Mouse (Mus musculus): Measurements from ENCODE around the gene Gm28372.
"Not testable (repeated sequence)": the region's sequence is repeated elsewhere in the genome, so short reads cannot be mapped to it uniquely, and the experiment has no call there.

Gm28372 gene

GRCm38 (mm10) chr2:130404939-130405338 lies at the start of gene Gm28372, which contains the start of gene 1700020A23Rik:
TSS of gene Gm28372 (plus strand) at chr2:130405239.
TSS of gene 1700020A23Rik (plus strand) at chr2:130405259.
- DNase-seq = no peak

- no peak for DNase-seq
Observed at GRCm38 (mm10) chr2:130357551-130357950, 47.5 kb upstream of the Gm28372 start.

DNA sequence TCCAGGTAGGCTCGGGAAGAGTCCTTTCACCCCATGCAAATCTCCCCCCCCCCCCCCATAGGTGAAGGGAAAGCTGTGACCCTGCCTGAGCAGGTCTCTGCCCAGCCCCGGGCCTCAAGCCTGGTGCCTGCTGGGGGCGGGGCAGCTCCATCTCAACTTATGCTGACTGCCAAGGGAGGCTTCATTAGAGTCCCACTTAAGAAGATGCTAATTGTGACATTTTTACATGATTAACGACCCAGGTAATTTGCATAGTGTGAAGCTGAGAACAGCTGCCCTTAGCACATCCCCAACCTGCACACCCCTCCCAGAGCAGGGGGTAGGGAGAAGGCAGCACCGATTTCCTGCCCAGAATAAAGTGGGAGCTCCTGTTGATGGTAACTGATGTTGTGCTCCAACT lies 46.2 kb upstream of the Gm28372 start:
- no peak for DNase-seq

GRCm38 (mm10) chr2:130362511-130363026 lies 42.5 kb upstream of the Gm28372 start:
- DNase-seq = no peak

DNA sequence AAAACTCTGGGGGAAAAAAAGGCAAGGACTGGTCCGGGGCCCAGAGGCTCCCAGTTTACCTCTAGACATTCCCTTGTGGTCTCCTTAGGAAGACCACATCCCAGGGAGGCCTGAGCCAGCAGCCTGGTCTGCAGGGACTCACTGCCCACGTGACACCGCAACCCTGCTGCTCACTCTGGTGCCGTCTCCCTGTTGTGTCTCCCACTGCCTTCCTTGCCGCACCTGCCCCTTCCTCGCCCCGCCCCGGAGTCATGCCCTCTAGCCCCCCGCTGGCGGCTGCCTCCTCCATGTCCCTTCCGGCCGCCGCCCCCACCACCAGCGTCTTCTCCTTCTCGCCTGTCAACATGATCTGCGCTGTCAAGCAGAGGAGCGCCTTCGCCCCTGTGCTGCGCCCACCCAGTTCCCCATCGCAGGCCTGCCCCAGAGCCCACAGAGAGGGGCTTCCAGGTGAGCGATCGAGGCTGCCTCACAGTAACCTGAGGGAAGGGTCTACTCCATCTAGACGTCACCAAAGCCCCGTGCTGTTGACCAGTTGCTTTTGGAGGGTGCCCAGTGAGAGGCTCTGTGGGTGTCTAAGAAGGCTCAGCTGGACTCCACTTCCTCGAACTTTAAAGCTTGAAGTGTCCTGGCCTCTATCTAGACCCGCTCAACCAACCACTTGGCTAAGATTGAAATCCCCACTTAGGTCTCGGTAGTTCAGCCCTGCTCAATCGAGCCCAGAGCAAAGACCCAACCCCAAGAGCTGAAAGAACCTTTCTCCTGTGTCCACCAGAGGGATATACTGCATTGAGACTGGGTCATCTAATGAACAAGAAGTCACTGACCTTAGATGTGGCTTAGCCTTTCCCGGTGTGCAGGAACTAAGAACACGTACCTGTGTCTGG lies 39.6 kb upstream of the Gm28372 start:
- DNase-seq = peak; percentile 10 to 11

DNA sequence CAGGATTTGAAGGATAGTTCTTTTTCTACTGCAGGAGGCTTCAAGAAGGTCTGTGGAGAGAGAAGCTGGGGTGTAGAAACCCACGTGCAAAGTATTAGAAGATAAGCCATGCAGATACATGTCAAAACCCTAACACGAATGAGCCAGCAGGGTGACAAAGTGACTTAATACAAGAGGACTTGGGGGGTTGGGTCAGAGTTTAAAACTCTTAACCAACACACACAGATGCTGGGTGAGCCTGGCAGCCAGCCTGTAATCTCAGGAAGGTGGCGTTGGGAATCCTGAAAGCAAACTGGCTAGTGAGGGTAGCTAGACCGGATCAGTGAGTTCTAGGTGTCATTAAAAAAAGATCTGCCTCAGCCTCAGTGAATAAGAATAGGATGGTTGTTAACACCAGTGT lies 37.7 kb upstream of the Gm28372 start:
- DNase-seq = no peak

DNA sequence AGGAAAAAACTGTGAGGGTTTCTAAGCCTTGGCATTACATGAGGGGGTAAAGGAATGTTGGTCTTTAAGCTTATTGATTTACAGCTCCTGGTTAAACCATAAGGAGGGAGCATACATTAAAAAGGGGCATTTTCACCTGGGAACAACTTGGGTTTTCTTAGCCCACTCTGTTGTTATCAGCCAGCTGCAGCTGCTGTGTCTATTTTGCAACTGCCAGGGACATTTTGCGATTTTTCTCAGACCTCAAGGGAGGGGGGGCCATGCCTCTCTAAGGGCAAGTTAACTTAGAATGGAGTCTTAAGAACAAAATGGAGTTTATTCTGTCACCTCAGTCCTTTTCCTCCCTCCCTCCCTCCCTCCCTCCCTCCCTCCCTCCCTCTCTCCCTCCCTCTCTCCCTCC lies 32.0 kb upstream of the Gm28372 start:
- not testable (repeated sequence) for DNase-seq

DNA sequence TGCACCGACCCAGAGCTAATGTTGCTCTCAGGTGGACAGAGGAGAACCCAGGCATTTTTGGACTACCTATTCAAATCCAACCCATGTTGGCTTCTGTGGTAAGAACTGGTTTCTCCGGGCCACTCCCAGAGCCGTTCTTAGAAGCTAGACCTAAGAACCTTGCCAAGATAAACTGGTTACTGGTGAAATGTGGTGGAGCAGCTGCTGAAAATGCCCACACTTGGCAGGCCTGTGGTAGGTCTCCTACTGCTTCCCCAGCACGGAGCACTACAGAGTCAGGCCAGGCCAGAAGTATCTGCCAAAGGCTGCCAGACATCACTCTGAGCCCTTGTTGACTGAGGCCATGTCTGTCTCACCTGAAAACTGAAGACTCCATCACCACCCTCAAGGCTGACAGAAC lies 30.1 kb upstream of the Gm28372 start:
- DNase-seq = no peak

- DNase-seq = no peak
Observed at GRCm38 (mm10) chr2:130383205-130383604, 21.8 kb upstream of the Gm28372 start.

DNA sequence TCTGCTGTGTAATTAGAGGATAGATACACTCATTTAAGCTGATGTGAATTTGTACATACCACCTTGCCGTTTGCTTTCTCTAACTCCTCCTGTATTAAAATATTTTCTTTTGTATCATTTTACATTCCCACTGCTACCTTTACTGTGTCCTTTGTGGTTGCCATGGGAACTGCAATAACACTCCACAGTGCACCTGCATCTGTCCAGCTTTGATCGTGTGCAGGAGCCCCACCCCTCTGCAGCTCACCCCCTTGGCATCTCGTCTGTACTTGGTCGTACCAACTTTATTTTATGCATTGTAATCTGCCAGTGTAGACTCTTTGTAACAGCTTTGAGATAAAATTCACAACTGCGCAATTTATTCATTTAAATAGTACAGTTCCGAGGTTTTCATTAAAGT lies 21.1 kb upstream of the Gm28372 start:
- DNase-seq = peak in 1 of 2 experiments; percentile 33

- DNase-seq = no peak
Observed at GRCm38 (mm10) chr2:130386212-130386611, 18.8 kb upstream of the Gm28372 start.

GRCm38 (mm10) chr2:130388796-130389195 lies 16.2 kb upstream of the Gm28372 start:
- no peak for DNase-seq

GRCm38 (mm10) chr2:130390993-130391625 lies 13.9 kb upstream of the Gm28372 start:
- DNase-seq = peak; percentile 66 to 78

DNA sequence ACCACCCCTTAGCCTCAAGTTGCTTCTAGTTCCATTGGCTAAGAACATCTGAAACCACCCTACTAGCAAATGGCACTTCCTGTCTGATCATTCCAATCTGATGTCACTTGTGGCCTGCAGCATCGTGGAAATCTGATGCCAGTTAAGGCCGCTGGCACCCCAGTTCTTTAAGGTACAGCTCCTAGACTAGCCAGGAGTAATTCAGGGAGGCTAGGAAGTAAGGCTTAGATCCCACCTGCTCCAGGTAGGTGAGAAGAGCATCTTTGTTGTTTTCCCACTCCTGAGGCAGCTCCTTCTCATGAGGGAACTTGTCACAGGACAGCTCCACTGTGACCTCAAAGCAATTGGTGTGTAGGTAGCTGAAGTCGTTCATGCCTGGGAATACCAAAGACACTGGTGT lies 12.2 kb upstream of the Gm28372 start:
- no peak for DNase-seq

DNA sequence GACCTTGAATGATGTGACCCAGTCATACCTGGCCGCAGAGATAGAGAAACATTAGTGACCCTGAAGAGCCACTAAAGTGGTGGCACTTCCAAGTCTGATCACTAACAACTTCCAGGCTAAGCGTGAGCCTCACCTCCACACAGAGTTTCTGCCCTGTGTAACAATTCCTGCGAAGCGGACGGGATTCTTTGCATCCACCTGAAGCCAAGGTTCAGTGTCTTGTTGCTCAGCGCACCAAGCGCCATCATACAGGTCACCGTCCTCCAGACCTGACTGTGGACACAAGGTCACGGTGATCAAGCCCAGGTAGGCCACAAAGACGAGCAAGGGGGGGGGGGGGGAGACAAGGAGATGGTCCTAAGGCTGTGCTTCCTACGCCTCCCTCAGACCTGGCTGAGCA lies 9.3 kb upstream of the Gm28372 start:
- DNase-seq = no peak

- no peak for DNase-seq
Observed at GRCm38 (mm10) chr2:130397186-130397985, 7.7 kb upstream of the Gm28372 start, which contains the start of gene Cpxm1. TSS of gene Cpxm1 (minus strand) at chr2:130397574.

GRCm38 (mm10) chr2:130398091-130398490 lies 6.9 kb upstream of the Gm28372 start:
- DNase-seq = no peak

GRCm38 (mm10) chr2:130400046-130400445 lies 5.0 kb upstream of the Gm28372 start:
- DNase-seq = no peak

GRCm38 (mm10) chr2:130401891-130402290 lies 3.1 kb upstream of the Gm28372 start:
- DNase-seq = no peak

DNA sequence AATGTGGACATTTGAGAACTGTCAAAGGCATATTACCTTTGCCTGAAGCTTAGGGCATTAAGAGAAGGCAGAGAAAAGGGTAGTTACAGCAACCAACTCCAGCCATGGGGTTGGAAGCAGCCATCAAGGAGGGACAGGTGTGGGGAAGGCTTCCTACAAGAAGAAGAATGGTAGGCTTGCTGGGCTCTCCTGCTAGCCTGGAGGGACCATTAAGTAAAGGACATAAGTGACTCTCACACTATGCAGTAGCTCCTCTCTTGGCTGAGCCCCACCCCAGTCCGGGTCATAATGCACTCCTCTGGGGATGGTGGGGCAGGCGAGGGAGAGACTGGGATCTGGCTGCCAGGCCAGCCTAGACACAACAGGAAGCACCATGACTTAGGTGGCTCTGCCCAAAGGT lies 1.1 kb downstream of the Gm28372 start, which contains the start of gene Tmem239:
Tmem239 (plus strand) TSS at position 301 of the 400 bp plus-strand sequence.
- DNase-seq = no peak

DNA sequence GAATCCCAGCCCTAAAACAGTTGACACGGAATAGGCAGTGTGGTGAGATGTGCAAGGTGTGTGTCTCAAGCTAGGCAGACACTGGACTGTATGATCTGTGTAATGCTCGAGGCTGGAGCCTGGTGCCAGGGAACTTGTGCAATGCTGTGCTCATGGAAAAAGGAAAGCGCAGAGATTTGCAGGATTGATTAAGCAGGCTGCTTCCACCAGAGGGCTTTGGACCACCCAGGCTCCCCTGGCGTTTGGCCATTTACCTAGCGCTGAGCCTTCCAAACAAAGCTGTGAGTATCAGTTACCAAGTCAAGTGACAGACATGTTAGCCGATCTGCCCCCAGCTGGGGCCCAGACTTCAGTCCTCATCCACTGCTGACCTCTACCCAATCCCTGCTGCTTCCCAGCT lies 3.2 kb downstream of the Gm28372 start:
- no peak for DNase-seq

- peak; percentile 37 to 43 for DNase-seq
Observed at GRCm38 (mm10) chr2:130411558-130412495, 6.8 kb downstream of the Gm28372 start.

All from thymus, adult 18-20 months (tissue).